Mouse (Mus musculus) gastrocnemius, postnatal 36 days (tissue): ENCODE measurements around the gene Kng1. TPM values are rescaled to one million over a fixed set of nuclear protein-coding genes. Genes with fewer than 3 reads are reported as not detected.

Experiments used
- DNase-seq, 2 experiments: peaks; one replicate each; pipeline ENCODE4 v3.0.0; 2022
- intact Hi-C: fragments of 180-260 bp; cut with DNase I; formaldehyde crosslinking; loops from one replicate; pipeline ENCODE4 v1.15.1; 2025
- microRNA-seq, 2 experiments: library from miRNA; unstranded; fragments of <30 nt; microRNA quantifications; one replicate each; pipeline ENCODE4 v1.2.0; 2021
- total RNA-seq, 2 experiments: library from RNA; stranded (reverse); gene quantifications; 2 replicates each; pipeline ENCODE4 v1.2.3; 2021

The Kng1 gene
- total RNA-seq, 2 experiments from 2014 or later, result 0.43 TPM; not detected in 1

- intact Hi-C loops, result no loop called here
- DNase-seq, result no peak
Observed at GRCm38 (mm10) chr16:23112348-23112747, 54.7 kb downstream of the Kng1 start.

GRCm38 (mm10) chr16:23112861-23113435 lies 55.3 kb downstream of the Kng1 start:
- intact Hi-C loops, result no loop called here
- DNase-seq, result no peak

- DNase-seq, result no peak
- intact Hi-C loops, result no loop called here
Observed at GRCm38 (mm10) chr16:23113903-23114302, 56.2 kb downstream of the Kng1 start.

- DNase-seq, result no peak
- intact Hi-C loops, result no loop called here
Observed at GRCm38 (mm10) chr16:23114339-23115171, 56.9 kb downstream of the Kng1 start.

- intact Hi-C loops, result no loop called here
- no peak for DNase-seq
Observed at GRCm38 (mm10) chr16:23115486-23115885, 57.8 kb downstream of the Kng1 start.

- no peak for DNase-seq
- intact Hi-C loops, result no loop called here
Observed at GRCm38 (mm10) chr16:23117173-23117572, 59.5 kb downstream of the Kng1 start.

- intact Hi-C loops, result no loop called here
- no peak for DNase-seq
Observed at GRCm38 (mm10) chr16:23122446-23122845, 64.8 kb downstream of the Kng1 start.

GRCm38 (mm10) chr16:23123104-23123503 lies 65.4 kb downstream of the Kng1 start:
- DNase-seq, result no peak
- intact Hi-C loops, result no loop called here

GRCm38 (mm10) chr16:23124398-23124797 lies 66.7 kb downstream of the Kng1 start:
- intact Hi-C loops, result no loop called here
- no peak for DNase-seq

GRCm38 (mm10) chr16:23127311-23127672 lies 69.6 kb downstream of the Kng1 start:
- no peak for DNase-seq
- intact Hi-C loops, result no loop called here

- peak; percentile 90 to 94 for DNase-seq
- intact Hi-C loops, result loop anchor here (2.0 kb wide), 1 partner anchor 21 kb away; the partner anchor contains the start of gene Eif4a2
Observed at GRCm38 (mm10) chr16:23127673-23128375, 70.2 kb downstream of the Kng1 start, which contains the start of gene Rfc4. TSS of gene Rfc4 (minus strand) at chr16:23127737.

- DNase-seq, result no peak
- intact Hi-C loops, result no loop called here
Observed at GRCm38 (mm10) chr16:23130303-23130702, 72.6 kb downstream of the Kng1 start.

Small RNAs within 50 kb of the gene (microRNA-seq; reads per million reads assigned to microRNA genes)
- 5.9 to 6.1 reads per million in 2 experiments for gene Gm49346

Other genes with a start within 250 kb of the Kng1 start
- gene Crygs, start 246.3 kb upstream of the Kng1 start, total RNA-seq, result not detected
- gene Tbccd1, start 200.2 kb upstream of the Kng1 start, total RNA-seq, result 1 to 10 TPM; 4.5 to 6.4 TPM
- gene Dnajb11, start 200.0 kb upstream of the Kng1 start, total RNA-seq, result 10 to 100 TPM; 36.3 to 36.7 TPM
- under 1 TPM in 1 of 2 experiments, not detected in 1; 0.97 TPM for gene Ahsg, start 166.6 kb upstream of the Kng1 start, total RNA-seq
- under 1 TPM in 1 of 2 experiments, not detected in 1; 0.18 TPM for gene Fetub, start 139.5 kb upstream of the Kng1 start, total RNA-seq
- gene Hrg, start 106.8 kb upstream of the Kng1 start, total RNA-seq, result not detected
- under 1 TPM in 1 of 2 experiments, not detected in 1; 0.54 TPM for gene Kng2, start 28.4 kb upstream of the Kng1 start, total RNA-seq
- gene Eif4a2, start 49.6 kb downstream of the Kng1 start, total RNA-seq, result 100 to 1,000 TPM; 380 to 417 TPM
- gene Rfc4, start 69.9 kb downstream of the Kng1 start, total RNA-seq, result 1 to 10 TPM; 5.8 to 7.1 TPM
- 10 to 100 TPM in 1 of 2 experiments, 1 to 10 TPM in 1; 5.6 to 13.1 TPM for gene Adipoq, start 88.7 kb downstream of the Kng1 start, total RNA-seq
- gene St6gal1, start 166.9 kb downstream of the Kng1 start, total RNA-seq, result 1 to 10 TPM; 2.4 to 3.2 TPM